Mouse (Mus musculus) adrenal gland, postnatal 0 days (tissue): ENCODE results near the gene Clec2e. TPM values are rescaled to one million over a fixed set of nuclear protein-coding genes. Genes with fewer than 3 reads are reported as not detected.

Experiments used
- polyA plus RNA-seq: library from polyadenylated mRNA; unstranded; fragments of >200 nt; fragmentation: Nextera tagmentation; extraction: Ambion mirVana; gene quantifications from 2 replicates; pipeline ENCODE4 v1.2.1, GENCODE M21; 2015

Gene Clec2e
- 0.49 TPM in 1 of 2 replicates, not detected in the other for polyA plus RNA-seq

GRCm38 (mm10) chr6:129100794-129101193 lies at the start of gene Clec2e:
Gene Clec2e, minus strand, starts transcription at chr6:129100913.

GRCm38 (mm10) chr6:129045601-129046000 lies 55.1 kb downstream of the Clec2e start, which contains the start of gene Klrb1f:
Gene Klrb1f, plus strand, starts transcription at chr6:129045901.

Other genes starting within 250 kb of the Clec2e start
- gene Clec2i, start 213.3 kb downstream of the Clec2e start, polyA plus RNA-seq: 0.33 TPM in 1 of 2 replicates, not detected in the other
- 1.2 and 1.4 TPM in 2 replicates for gene BC035044, start 209.8 kb downstream of the Clec2e start, polyA plus RNA-seq
- gene Clec2g, start 166.5 kb downstream of the Clec2e start, polyA plus RNA-seq: not detected in 2 replicates
- gene Klrb1f, start 55.0 kb downstream of the Clec2e start, polyA plus RNA-seq: 0.14 TPM in 1 of 2 replicates, not detected in the other
- gene Clec2d, start 79.7 kb upstream of the Clec2e start, polyA plus RNA-seq: 0.65 and 1.5 TPM in 2 replicates
- gene Cd69, start 174.5 kb upstream of the Clec2e start, polyA plus RNA-seq: 0.18 and 0.19 TPM in 2 replicates
- not detected in 2 replicates for gene 4922502D21Rik, start 230.9 kb upstream of the Clec2e start, polyA plus RNA-seq
- 0.68 and 1.2 TPM in 2 replicates for gene Clec12a, start 241.8 kb upstream of the Clec2e start, polyA plus RNA-seq